Mouse (Mus musculus): ENCODE measurements around the gene Ppfibp1. TPM values are rescaled to one million over a fixed set of nuclear protein-coding genes. Genes with fewer than 3 reads are reported as not detected.

Gene Ppfibp1
- polyA plus RNA-seq, 1 experiment from 2014 or later: 30.5 TPM

- Histone ChIP-seq H3K4me1 (ENCODE audit: control insufficient read depth, insufficient read depth, low read length) (no peaks in the 10 kb centered on the region), H3K4me3 (ENCODE audit: low read depth, low read length) (no peak overlapping the region), H3K27me3 (ENCODE audit: control insufficient read depth, insufficient read depth, low read length) (no peaks in the 10 kb centered on the region), H3K9ac (ENCODE audit: low read length) (no peak overlapping the region), H3K27ac (ENCODE audit: low read depth, low read length) (no peak overlapping the region), H3K4me2 (ENCODE audit: low read depth) (no peak overlapping the region), H3K36me3 (ENCODE audit: control insufficient read depth, insufficient read depth, low read length) (no peaks in the 10 kb centered on the region), H3K9me3 (ENCODE audit: control insufficient read depth, low read length) (no peaks in the 10 kb centered on the region)
- 71% methylated on average over 1 of the region's 1 CpGs for WGBS
- ATAC-seq (ENCODE audit: insufficient read depth, low FRiP score, low TSS enrichment) (no peak), DNase-seq (ENCODE audit: low spot score) (no peak)
Observed at GRCm38 (mm10) chr6:146955475-146955874, 67.2 kb downstream of the Ppfibp1 start.

DNA sequence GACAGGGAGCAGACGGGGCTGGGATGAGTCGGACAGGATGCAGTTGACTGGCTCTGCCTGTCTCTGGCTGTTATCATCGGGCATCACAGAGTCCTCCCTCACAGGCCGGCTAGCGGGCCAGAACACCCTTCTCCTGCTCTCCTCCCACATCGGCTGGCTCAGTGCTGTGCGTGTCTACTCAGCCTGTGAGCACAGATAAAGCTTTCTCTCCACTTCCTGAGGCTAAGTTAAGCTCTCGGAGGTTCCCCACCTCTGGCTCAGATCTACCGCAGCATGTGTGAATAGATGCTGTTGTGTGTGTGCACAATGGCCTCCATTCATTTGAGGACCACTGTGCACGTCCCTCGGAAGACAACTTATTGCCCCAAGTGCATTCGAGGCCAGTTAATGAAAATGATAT lies 67.6 kb downstream of the Ppfibp1 start:
- H3K9me3 ChIP-seq (ENCODE audit: control insufficient read depth, low read length): no peaks in the 10 kb centered on the region
- no peak overlapping the region for H3K27ac ChIP-seq (ENCODE audit: low read depth, low read length)
- H3K27me3 ChIP-seq (ENCODE audit: control insufficient read depth, insufficient read depth, low read length): no peaks in the 10 kb centered on the region
- ATAC-seq (ENCODE audit: insufficient read depth, low FRiP score, low TSS enrichment) (no peak), DNase-seq (ENCODE audit: low spot score) (no peak)
- H3K4me3 ChIP-seq (ENCODE audit: low read depth, low read length): no peak overlapping the region
- no peaks in the 10 kb centered on the region for H3K4me1 ChIP-seq (ENCODE audit: control insufficient read depth, insufficient read depth, low read length)
- no peaks in the 10 kb centered on the region for H3K36me3 ChIP-seq (ENCODE audit: control insufficient read depth, insufficient read depth, low read length)
- no peak overlapping the region for H3K9ac ChIP-seq (ENCODE audit: low read length)
- WGBS: 49% methylated on average over 12 of the region's 12 CpGs
- H3K4me2 ChIP-seq (ENCODE audit: low read depth): no peak overlapping the region

DNA sequence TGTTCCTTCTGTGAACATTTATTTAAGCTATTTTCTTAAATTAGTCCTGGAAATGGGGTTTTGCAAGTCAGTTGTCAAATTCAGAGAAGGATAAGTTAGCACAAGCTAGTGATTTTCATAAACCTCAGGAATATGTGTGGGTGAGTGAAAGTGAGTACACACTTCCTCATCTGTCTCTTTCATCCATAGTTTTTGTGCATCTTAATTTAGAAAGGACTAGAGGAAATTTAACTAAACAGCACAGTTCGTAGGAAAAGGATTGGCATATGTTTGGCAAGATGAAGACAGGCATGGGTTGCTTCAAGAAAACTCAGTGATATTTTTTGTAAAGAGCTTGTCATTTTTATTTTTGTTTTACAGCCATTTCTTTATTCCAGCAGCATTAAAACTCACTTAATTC lies 68.7 kb downstream of the Ppfibp1 start:
- no peak for ATAC-seq (ENCODE audit: insufficient read depth, low FRiP score, low TSS enrichment)
- WGBS: 97% methylated on average over 1 of the region's 1 CpGs

GRCm38 (mm10) chr6:146958694-146959093 lies 70.4 kb downstream of the Ppfibp1 start:
- DNase-seq (ENCODE audit: low spot score) (no peak), ATAC-seq (ENCODE audit: insufficient read depth, low FRiP score, low TSS enrichment) (no peak)
- Histone ChIP-seq H3K36me3 (ENCODE audit: control insufficient read depth, insufficient read depth, low read length) (no peaks in the 10 kb centered on the region), H3K27ac (ENCODE audit: low read depth, low read length) (no peak overlapping the region), H3K9ac (ENCODE audit: low read length) (no peak overlapping the region), H3K27me3 (ENCODE audit: control insufficient read depth, insufficient read depth, low read length) (no peaks in the 10 kb centered on the region), H3K4me2 (ENCODE audit: low read depth) (no peak overlapping the region), H3K4me3 (ENCODE audit: low read depth, low read length) (no peak overlapping the region), H3K9me3 (ENCODE audit: control insufficient read depth, low read length) (no peaks in the 10 kb centered on the region), H3K4me1 (ENCODE audit: control insufficient read depth, insufficient read depth, low read length) (no peaks in the 10 kb centered on the region)
- 92% methylated on average over 1 of the region's 1 CpGs for WGBS

More for the DNA sequence above, 68.7 kb downstream of the Ppfibp1 start:
- Histone ChIP-seq H3K9me3 (ENCODE audit: control insufficient read depth, low read length) (no peaks in the 10 kb centered on the region), H3K4me3 (ENCODE audit: low read depth, low read length) (no peak overlapping the region), H3K36me3 (ENCODE audit: control insufficient read depth, insufficient read depth, low read length) (no peaks in the 10 kb centered on the region), H3K27ac (ENCODE audit: low read depth, low read length) (no peak overlapping the region), H3K9ac (ENCODE audit: low read length) (no peak overlapping the region), H3K27me3 (ENCODE audit: control insufficient read depth, insufficient read depth, low read length) (no peaks in the 10 kb centered on the region), H3K4me2 (ENCODE audit: low read depth) (no peak overlapping the region), H3K4me1 (ENCODE audit: control insufficient read depth, insufficient read depth, low read length) (no peaks in the 10 kb centered on the region)
- no peak for DNase-seq (ENCODE audit: low spot score)

GRCm38 (mm10) chr6:146959908-146960680 lies 71.8 kb downstream of the Ppfibp1 start:
- H3K9me3 ChIP-seq (ENCODE audit: control insufficient read depth, low read length): no peaks in the 10 kb centered on the region
- H3K4me3 ChIP-seq (ENCODE audit: low read depth, low read length): no peak overlapping the region
- ATAC-seq (ENCODE audit: insufficient read depth, low FRiP score, low TSS enrichment): no peak
- no peaks in the 10 kb centered on the region for H3K36me3 ChIP-seq (ENCODE audit: control insufficient read depth, insufficient read depth, low read length)
- no peaks in the 10 kb centered on the region for H3K27me3 ChIP-seq (ENCODE audit: control insufficient read depth, insufficient read depth, low read length)
- WGBS: 81% methylated on average over 9 of the region's 9 CpGs
- no peaks in the 10 kb centered on the region for H3K4me1 ChIP-seq (ENCODE audit: control insufficient read depth, insufficient read depth, low read length)
- no peak overlapping the region for H3K9ac ChIP-seq (ENCODE audit: low read length)
- no peak for DNase-seq (ENCODE audit: low spot score)
- H3K27ac ChIP-seq (ENCODE audit: low read depth, low read length): no peak overlapping the region
- H3K4me2 ChIP-seq (ENCODE audit: low read depth): no peak overlapping the region

GRCm38 (mm10) chr6:146960956-146961355 lies 72.7 kb downstream of the Ppfibp1 start:
- H3K27ac ChIP-seq (ENCODE audit: low read depth, low read length): no peak overlapping the region
- no peaks in the 10 kb centered on the region for H3K27me3 ChIP-seq (ENCODE audit: control insufficient read depth, insufficient read depth, low read length)
- H3K4me1 ChIP-seq (ENCODE audit: control insufficient read depth, insufficient read depth, low read length): no peaks in the 10 kb centered on the region
- H3K4me3 ChIP-seq (ENCODE audit: low read depth, low read length): no peak overlapping the region
- no peaks in the 10 kb centered on the region for H3K36me3 ChIP-seq (ENCODE audit: control insufficient read depth, insufficient read depth, low read length)
- no peak overlapping the region for H3K9ac ChIP-seq (ENCODE audit: low read length)
- 83% methylated on average over 5 of the region's 5 CpGs for WGBS
- no peaks in the 10 kb centered on the region for H3K9me3 ChIP-seq (ENCODE audit: control insufficient read depth, low read length)
- no peak overlapping the region for H3K4me2 ChIP-seq (ENCODE audit: low read depth)
- no peak for DNase-seq (ENCODE audit: low spot score)
- no peak for ATAC-seq (ENCODE audit: insufficient read depth, low FRiP score, low TSS enrichment)

- no peak overlapping the region for H3K9ac ChIP-seq (ENCODE audit: low read length)
- DNase-seq (ENCODE audit: low spot score) (no peak), ATAC-seq (ENCODE audit: insufficient read depth, low FRiP score, low TSS enrichment) (no peak)
- no peaks in the 10 kb centered on the region for H3K27me3 ChIP-seq (ENCODE audit: control insufficient read depth, insufficient read depth, low read length)
- no peaks in the 10 kb centered on the region for H3K4me1 ChIP-seq (ENCODE audit: control insufficient read depth, insufficient read depth, low read length)
- H3K27ac ChIP-seq (ENCODE audit: low read depth, low read length): no peak overlapping the region
- H3K36me3 ChIP-seq (ENCODE audit: control insufficient read depth, insufficient read depth, low read length): no peaks in the 10 kb centered on the region
- H3K9me3 ChIP-seq (ENCODE audit: control insufficient read depth, low read length): no peaks in the 10 kb centered on the region
- H3K4me3 ChIP-seq (ENCODE audit: low read depth, low read length): no peak overlapping the region
- 75% methylated on average over 6 of the region's 6 CpGs for WGBS
- no peak overlapping the region for H3K4me2 ChIP-seq (ENCODE audit: low read depth)
Observed at GRCm38 (mm10) chr6:146961832-146962481, 73.7 kb downstream of the Ppfibp1 start.

- DNase-seq (ENCODE audit: low spot score) (no peak), ATAC-seq (ENCODE audit: insufficient read depth, low FRiP score, low TSS enrichment) (no peak)
- Histone ChIP-seq H3K4me1 (ENCODE audit: control insufficient read depth, insufficient read depth, low read length) (no peaks in the 10 kb centered on the region), H3K27ac (ENCODE audit: low read depth, low read length) (no peak overlapping the region), H3K4me2 (ENCODE audit: low read depth) (no peak overlapping the region), H3K9ac (ENCODE audit: low read length) (no peak overlapping the region), H3K9me3 (ENCODE audit: control insufficient read depth, low read length) (no peaks in the 10 kb centered on the region), H3K36me3 (ENCODE audit: control insufficient read depth, insufficient read depth, low read length) (no peaks in the 10 kb centered on the region), H3K4me3 (ENCODE audit: low read depth, low read length) (no peak overlapping the region), H3K27me3 (ENCODE audit: control insufficient read depth, insufficient read depth, low read length) (no peaks in the 10 kb centered on the region)
- WGBS: 89% methylated on average over 6 of the region's 6 CpGs
Observed at GRCm38 (mm10) chr6:146963396-146964150, 75.3 kb downstream of the Ppfibp1 start.

All from neural tube, embryonic 11.5 days (tissue).